Mouse (Mus musculus) adrenal gland, postnatal 14 days (tissue): ENCODE data around the gene Olfr1386. TPM values are rescaled to one million over a fixed set of nuclear protein-coding genes. Genes with fewer than 3 reads are reported as not detected.
"Not testable (repeated sequence)": the region's sequence is repeated elsewhere in the genome, so short reads cannot be mapped to it uniquely, and the experiment has no call there.

Source experiments
- DNase-seq: peaks from one replicate; pipeline ENCODE4 v3.0.0; 2021; ENCODE audit warnings: mixed read lengths
- long read RNA-seq, 2 experiments: library from polyadenylated mRNA; stranded (forward); transcript quantifications; one replicate each; pipeline ENCODE4 v2.0.0; 2021
- total RNA-seq: library from RNA; stranded (reverse); gene quantifications from 2 replicates; pipeline ENCODE4 v1.2.3, GENCODE M21; 2021

Gene Olfr1386
- total RNA-seq: not detected in 2 replicates
- long read RNA-seq, experiment 1: 0 reads
- long read RNA-seq, experiment 2: 0 reads

GRCm38 (mm10) chr11:49464746-49465145 is at the start of gene Olfr1386:
TSS of gene Olfr1386 (plus strand) at chr11:49465046.
- not testable (repeated sequence) for DNase-seq

GRCm38 (mm10) chr11:49422767-49423166 is 42.1 kb upstream of the Olfr1386 start, which contains the start of gene Olfr1389:
TSS of gene Olfr1389 (plus strand) at chr11:49423067.
- DNase-seq: no peak

- no peak for DNase-seq
Measured at GRCm38 (mm10) chr11:49425257-49425927, 39.5 kb upstream of the Olfr1386 start.

GRCm38 (mm10) chr11:49429641-49430040 is 35.2 kb upstream of the Olfr1386 start:
- DNase-seq: peak; percentile 8

GRCm38 (mm10) chr11:49436411-49436810 is 28.4 kb upstream of the Olfr1386 start, which contains the start of gene Olfr1388:
TSS of gene Olfr1388 (plus strand) at chr11:49436624.
- DNase-seq: peak; percentile 21

GRCm38 (mm10) chr11:49455043-49455442 is 9.8 kb upstream of the Olfr1386 start, which contains the start of gene Olfr1387:
TSS of gene Olfr1387 (plus strand) at chr11:49455343.
- no peak for DNase-seq

GRCm38 (mm10) chr11:49485973-49486372 is 21.1 kb downstream of the Olfr1386 start:
- DNase-seq: no peak

GRCm38 (mm10) chr11:49488770-49489169 is 23.9 kb downstream of the Olfr1386 start, which contains the start of gene Olfr1385:
TSS of gene Olfr1385 (plus strand) at chr11:49489070.
- DNase-seq: not testable (repeated sequence)

- no peak for DNase-seq
Measured at GRCm38 (mm10) chr11:49518086-49518485, 53.2 kb downstream of the Olfr1386 start.

- DNase-seq: no peak
Measured at GRCm38 (mm10) chr11:49519348-49519747, 54.5 kb downstream of the Olfr1386 start, which contains the start of gene Olfr1383. TSS of gene Olfr1383 (plus strand) at chr11:49519648.

Other genes starting within 250 kb of the Olfr1386 start
- gene Mgat1, start 220.9 kb upstream of the Olfr1386 start, total RNA-seq: 95.9 and 96.7 TPM in 2 replicates
- gene Olfr1393, start 186.7 kb upstream of the Olfr1386 start, total RNA-seq: not detected in 2 replicates
- not detected in 2 replicates for gene Olfr1392, start 179.8 kb upstream of the Olfr1386 start, total RNA-seq
- not detected in 2 replicates for gene Olfr10, start 160.3 kb upstream of the Olfr1386 start, total RNA-seq
- gene Olfr1391, start 142.3 kb upstream of the Olfr1386 start, total RNA-seq: not detected in 2 replicates
- not detected in 2 replicates for gene Olfr1390, start 129.9 kb upstream of the Olfr1386 start, total RNA-seq
- gene Olfr1389, start 42.0 kb upstream of the Olfr1386 start, total RNA-seq: not detected in 2 replicates
- 0.15 and 0.19 TPM in 2 replicates for gene Olfr1388, start 28.4 kb upstream of the Olfr1386 start, total RNA-seq
- not detected in 2 replicates for gene Olfr1387, start 9.7 kb upstream of the Olfr1386 start, total RNA-seq
- not detected in 2 replicates for gene Olfr1385, start 24.0 kb downstream of the Olfr1386 start, total RNA-seq
- not detected in 2 replicates for gene Olfr1384, start 41.7 kb downstream of the Olfr1386 start, total RNA-seq
- gene Olfr1383, start 54.6 kb downstream of the Olfr1386 start, total RNA-seq: 0.53 and 0.93 TPM in 2 replicates
- not detected in 2 replicates for gene Olfr1382, start 63.2 kb downstream of the Olfr1386 start, total RNA-seq
- gene Olfr1381, start 78.4 kb downstream of the Olfr1386 start, total RNA-seq: not detected in 2 replicates
- not detected in 2 replicates for gene Olfr1380, start 91.8 kb downstream of the Olfr1386 start, total RNA-seq
- gene Flt4, start 144.2 kb downstream of the Olfr1386 start, total RNA-seq: 17.5 and 18.4 TPM in 2 replicates
- not detected in 2 replicates for gene Scgb3a1, start 198.6 kb downstream of the Olfr1386 start, total RNA-seq
- gene Cnot6, start 247.7 kb downstream of the Olfr1386 start, total RNA-seq: 54.5 and 54.9 TPM in 2 replicates